Mouse (Mus musculus) liver, adult 2 months (tissue): Measurements from ENCODE around the gene Dnajc19.

Source experiments
- CTCF ChIP-seq: fragments of 200-500 bp; IDR thresholded peaks from 2 replicates; pipeline ENCODE4 v1.5.1; 2011; ENCODE audit warnings: low read depth, low read length, control low read depth
- POLR2A ChIP-seq: fragments of 200-500 bp; IDR thresholded peaks from 2 replicates; pipeline ENCODE4 v1.6.1; 2011; ENCODE audit warnings: low read length, control low read depth; ENCODE audit not compliant: insufficient read depth; ENCODE audit errors: extremely low read depth

GRCm38 (mm10) chr3:34062352-34062751 lies 18.8 kb downstream of the Dnajc19 start:
- TF ChIP-seq CTCF (no peak), POLR2A (no peak)
